Mouse (Mus musculus): Measurements from ENCODE around the gene Rragd. TPM values are rescaled to one million over a fixed set of nuclear protein-coding genes. Genes with fewer than 3 reads are reported as not detected.

The Rragd gene
- total RNA-seq, 2 experiments from 2014 or later = 6.3 to 7.1 TPM

- peak; percentile 90 for ATAC-seq (replicated peaks; ENCODE audit: low FRiP score, poor library complexity, severe bottlenecking)
Measured at GRCm38 (mm10) chr4:33031195-33031960, 48.5 kb downstream of the Rragd start, which contains the start of gene Ube2j1. Ube2j1 (plus strand) TSS chr4:33031416.

GRCm38 (mm10) chr4:33032045-33032444 is 49.2 kb downstream of the Rragd start:
- ATAC-seq (replicated peaks; ENCODE audit: low FRiP score, poor library complexity, severe bottlenecking) = no peak

GRCm38 (mm10) chr4:33033515-33033914 is 50.7 kb downstream of the Rragd start:
- no peak for ATAC-seq (replicated peaks; ENCODE audit: low FRiP score, poor library complexity, severe bottlenecking)

- no peak for ATAC-seq (replicated peaks; ENCODE audit: low FRiP score, poor library complexity, severe bottlenecking)
Measured at GRCm38 (mm10) chr4:33039826-33040225, 57.0 kb downstream of the Rragd start.

- no peak for ATAC-seq (replicated peaks; ENCODE audit: low FRiP score, poor library complexity, severe bottlenecking)
Measured at GRCm38 (mm10) chr4:33049601-33050000, 66.8 kb downstream of the Rragd start.

GRCm38 (mm10) chr4:33052055-33052454 is 69.2 kb downstream of the Rragd start:
- ATAC-seq (replicated peaks; ENCODE audit: low FRiP score, poor library complexity, severe bottlenecking) = no peak

GRCm38 (mm10) chr4:33052650-33053049 is 69.8 kb downstream of the Rragd start:
- ATAC-seq (replicated peaks; ENCODE audit: low FRiP score, poor library complexity, severe bottlenecking) = peak; percentile 36; the same call in 1 of the 2 replicates

GRCm38 (mm10) chr4:33054426-33054825 is 71.6 kb downstream of the Rragd start:
- ATAC-seq (replicated peaks; ENCODE audit: low FRiP score, poor library complexity, severe bottlenecking) = no peak

GRCm38 (mm10) chr4:33056317-33056716 is 73.5 kb downstream of the Rragd start:
- no peak for ATAC-seq (replicated peaks; ENCODE audit: low FRiP score, poor library complexity, severe bottlenecking)

- no peak for ATAC-seq (replicated peaks; ENCODE audit: low FRiP score, poor library complexity, severe bottlenecking)
Measured at GRCm38 (mm10) chr4:33057890-33058687, 75.3 kb downstream of the Rragd start.

GRCm38 (mm10) chr4:33061158-33061557 is 78.3 kb downstream of the Rragd start:
- ATAC-seq (replicated peaks; ENCODE audit: low FRiP score, poor library complexity, severe bottlenecking) = no peak

- ATAC-seq (replicated peaks; ENCODE audit: low FRiP score, poor library complexity, severe bottlenecking) = no peak
Measured at GRCm38 (mm10) chr4:33062981-33063380, 80.1 kb downstream of the Rragd start, which contains the start of gene Gabrr2. Gabrr2 (plus strand) TSS chr4:33062999.

GRCm38 (mm10) chr4:33064986-33065385 is 82.1 kb downstream of the Rragd start:
- no peak for ATAC-seq (replicated peaks; ENCODE audit: low FRiP score, poor library complexity, severe bottlenecking)

GRCm38 (mm10) chr4:33066223-33066960 is 83.6 kb downstream of the Rragd start:
- no peak for ATAC-seq (replicated peaks; ENCODE audit: low FRiP score, poor library complexity, severe bottlenecking)

- no peak for ATAC-seq (replicated peaks; ENCODE audit: low FRiP score, poor library complexity, severe bottlenecking)
Measured at GRCm38 (mm10) chr4:33067331-33067730, 84.5 kb downstream of the Rragd start.

- no peak for ATAC-seq (replicated peaks; ENCODE audit: low FRiP score, poor library complexity, severe bottlenecking)
Measured at GRCm38 (mm10) chr4:33067826-33068225, 85.0 kb downstream of the Rragd start.

GRCm38 (mm10) chr4:33068894-33069293 is 86.1 kb downstream of the Rragd start:
- no peak for ATAC-seq (replicated peaks; ENCODE audit: low FRiP score, poor library complexity, severe bottlenecking)

- no peak for ATAC-seq (replicated peaks; ENCODE audit: low FRiP score, poor library complexity, severe bottlenecking)
Measured at GRCm38 (mm10) chr4:33070326-33070725, 87.5 kb downstream of the Rragd start.

GRCm38 (mm10) chr4:33071337-33071736 is 88.5 kb downstream of the Rragd start:
- no peak for ATAC-seq (replicated peaks; ENCODE audit: low FRiP score, poor library complexity, severe bottlenecking)
